Mouse (Mus musculus) gastrocnemius, postnatal 10 days (tissue): ENCODE data around the gene Fpr1. TPM values are rescaled to one million over a fixed set of nuclear protein-coding genes. Genes with fewer than 3 reads are reported as not detected.

Source experiments
- microRNA-seq, 2 experiments: library from miRNA; unstranded; fragments of <30 nt; microRNA quantifications; one replicate each; pipeline ENCODE4 v1.2.0; 2021
- total RNA-seq, 2 experiments: library from RNA; stranded (reverse); gene quantifications; 2 replicates each; pipeline ENCODE4 v1.2.3; 2021

The Fpr1 gene
- total RNA-seq, 2 experiments from 2014 or later = 0.32 TPM; not detected in 1

Small RNAs within 50 kb of the gene (microRNA-seq; reads per million reads assigned to microRNA genes)
- gene Gm25927 (0 reads per million in 2 experiments), gene Mir125a (1,228 to 2,664 reads per million in 2 experiments), gene Mir99b (4,899 to 5,021 reads per million in 2 experiments), gene Mirlet7e (0 reads per million in 2 experiments)

Other genes starting within 250 kb of the Fpr1 start
- not detected for gene Vmn2r90, start 180.2 kb downstream of the Fpr1 start, total RNA-seq
- 10 to 100 TPM; 14.3 to 28.7 TPM for gene Spaca6, start 56.8 kb downstream of the Fpr1 start, total RNA-seq
- under 1 TPM; 0.09 to 0.19 TPM for gene Has1, start 28.7 kb downstream of the Fpr1 start, total RNA-seq
- gene Fpr2, start 3.9 kb upstream of the Fpr1 start, total RNA-seq = under 1 TPM in 1 of 2 experiments, not detected in 1; 0.47 TPM
- not detected for gene Fpr3, start 3.9 kb upstream of the Fpr1 start, total RNA-seq
- gene Fpr-rs4, start 137.8 kb upstream of the Fpr1 start, total RNA-seq = not detected
- gene Vmn2r124, start 165.5 kb upstream of the Fpr1 start, total RNA-seq = not detected
- gene Vmn2r91, start 201.1 kb upstream of the Fpr1 start, total RNA-seq = not detected